Mouse (Mus musculus): Measurements from ENCODE around the gene Sumo2. TPM values are rescaled to one million over a fixed set of nuclear protein-coding genes. Genes with fewer than 3 reads are reported as not detected.
"Not testable (repeated sequence)": the region's sequence is repeated elsewhere in the genome, so short reads cannot be mapped to it uniquely, and the experiment has no call there.

Sumo2 gene
- polyA plus RNA-seq, 1 experiment from 2014 or later: 1,289 TPM

- ATAC-seq (ENCODE audit: insufficient number of reproducible peaks, insufficient read depth, low FRiP score, low TSS enrichment): no peak
- H3K4me2 ChIP-seq (replicated peaks): no peak overlapping the region
- 62% methylated on average over 2 of the region's 2 CpGs for WGBS
Measured at GRCm38 (mm10) chr11:115538045-115538444, 2.0 kb upstream of the Sumo2 start.

GRCm38 (mm10) chr11:115536856-115537568 is 936 bp upstream of the Sumo2 start:
- WGBS: 89% methylated on average over 10 of the region's 10 CpGs
- H3K9ac ChIP-seq: peak overlapping the region; percentile 5; the same call in 1 of the 2 replicates
- H3K27me3 ChIP-seq: no peaks in the 10 kb centered on the region
- peak overlapping the region; percentile 46 for H3K4me2 ChIP-seq (replicated peaks)
- peak overlapping the region; percentile 100 for H3K27ac ChIP-seq
- 0 out of 2 replicates have a peak, but pooled peaks have one; percentile 10 for ATAC-seq (ENCODE audit: insufficient number of reproducible peaks, insufficient read depth, low FRiP score, low TSS enrichment)
- no peaks in the 10 kb centered on the region for H3K9me3 ChIP-seq
- peaks cover 17% of the 10 kb centered on the region for H3K36me3 ChIP-seq
- peaks cover 13% of the 10 kb centered on the region; the same call in 1 of the 2 replicates for H3K4me1 ChIP-seq
- peak overlapping the region; percentile 93 for H3K4me3 ChIP-seq

More at GRCm38 (mm10) chr11:115538045-115538444, 2.0 kb upstream of the Sumo2 start:
- Histone ChIP-seq H3K27ac (no peak overlapping the region), H3K9ac (no peak overlapping the region), H3K27me3 (no peaks in the 10 kb centered on the region), H3K4me3 (no peak overlapping the region), H3K9me3 (no peaks in the 10 kb centered on the region), H3K4me1 (peaks cover 13% of the 10 kb centered on the region; the same call in 1 of the 2 replicates), H3K36me3 (peaks cover 7% of the 10 kb centered on the region)

- Histone ChIP-seq H3K27ac (peak overlapping the region; percentile 100), H3K4me3 (peak overlapping the region; percentile 93), H3K9ac (peak overlapping the region; percentile 98), H3K9me3 (no peaks in the 10 kb centered on the region), H3K4me1 (peaks cover 13% of the 10 kb centered on the region; the same call in 1 of the 2 replicates), H3K4me2 (replicated peaks) (peak overlapping the region; percentile 84), H3K27me3 (no peaks in the 10 kb centered on the region), H3K36me3 (peaks cover 28% of the 10 kb centered on the region)
- peak; percentile 42 for ATAC-seq (ENCODE audit: insufficient number of reproducible peaks, insufficient read depth, low FRiP score, low TSS enrichment)
- 1% methylated on average over 74 of the region's 84 CpGs for WGBS
Measured at GRCm38 (mm10) chr11:115535401-115536037, 557 bp downstream of the Sumo2 start.

- peak overlapping the region; percentile 93 for H3K4me3 ChIP-seq
- H3K36me3 ChIP-seq: peaks cover 34% of the 10 kb centered on the region
- WGBS: 6% methylated on average over 11 of the region's 11 CpGs
- no peak for ATAC-seq (ENCODE audit: insufficient number of reproducible peaks, insufficient read depth, low FRiP score, low TSS enrichment)
- H3K27ac ChIP-seq: peak overlapping the region; percentile 100
- no peaks in the 10 kb centered on the region for H3K27me3 ChIP-seq
- H3K4me1 ChIP-seq: peaks cover 13% of the 10 kb centered on the region; the same call in 1 of the 2 replicates
- H3K9me3 ChIP-seq: no peaks in the 10 kb centered on the region
- H3K4me2 ChIP-seq (replicated peaks): peak overlapping the region; percentile 84
- peak overlapping the region; percentile 98 for H3K9ac ChIP-seq
Measured at GRCm38 (mm10) chr11:115534759-115535371, 1.2 kb downstream of the Sumo2 start.

GRCm38 (mm10) chr11:115526446-115526845 is 9.6 kb downstream of the Sumo2 start:
- H3K27ac ChIP-seq; H3K9ac ChIP-seq; H3K4me2 ChIP-seq (replicated peaks); ATAC-seq (ENCODE audit: insufficient number of reproducible peaks, insufficient read depth, low FRiP score, low TSS enrichment); H3K4me3 ChIP-seq; H3K4me1 ChIP-seq; H3K9me3 ChIP-seq; H3K27me3 ChIP-seq: not testable (repeated sequence)
- WGBS: 77% methylated on average over 3 of the region's 3 CpGs
- H3K36me3 ChIP-seq: peaks cover 71% of the 10 kb centered on the region

- no peak overlapping the region for H3K27ac ChIP-seq
- no peak overlapping the region for H3K4me2 ChIP-seq (replicated peaks)
- H3K9me3 ChIP-seq: no peaks in the 10 kb centered on the region
- peaks cover 47% of the 10 kb centered on the region for H3K36me3 ChIP-seq
- no peak overlapping the region for H3K4me3 ChIP-seq
- 82% methylated on average over 2 of the region's 2 CpGs for whole genome bisulfite sequencing
- no peaks in the 10 kb centered on the region for H3K27me3 ChIP-seq
- no peak overlapping the region for H3K9ac ChIP-seq
- H3K4me1 ChIP-seq: no peaks in the 10 kb centered on the region
- no peak for ATAC-seq (ENCODE audit: insufficient number of reproducible peaks, insufficient read depth, low FRiP score, low TSS enrichment)
Measured at GRCm38 (mm10) chr11:115522703-115523102, 13.4 kb downstream of the Sumo2 start.

- H3K27ac ChIP-seq: no peak overlapping the region
- H3K4me3 ChIP-seq: no peak overlapping the region
- peaks cover 43% of the 10 kb centered on the region for H3K36me3 ChIP-seq
Measured at GRCm38 (mm10) chr11:115522238-115522637, 13.8 kb downstream of the Sumo2 start.

GRCm38 (mm10) chr11:115521080-115521479 is 15.0 kb downstream of the Sumo2 start:
- no peak for ATAC-seq (ENCODE audit: insufficient number of reproducible peaks, insufficient read depth, low FRiP score, low TSS enrichment)
- H3K36me3 ChIP-seq: peaks cover 32% of the 10 kb centered on the region
- H3K9ac ChIP-seq: no peak overlapping the region
- H3K4me1 ChIP-seq: no peaks in the 10 kb centered on the region
- no peaks in the 10 kb centered on the region for H3K27me3 ChIP-seq
- H3K4me3 ChIP-seq: no peak overlapping the region
- H3K9me3 ChIP-seq: no peaks in the 10 kb centered on the region
- H3K27ac ChIP-seq: no peak overlapping the region
- no peak overlapping the region for H3K4me2 ChIP-seq (replicated peaks)
- 82% methylated on average over 4 of the region's 4 CpGs for WGBS

More at GRCm38 (mm10) chr11:115522238-115522637, 13.8 kb downstream of the Sumo2 start:
- no peak overlapping the region for H3K4me2 ChIP-seq (replicated peaks)
- no peaks in the 10 kb centered on the region for H3K9me3 ChIP-seq
- 95% methylated on average over 2 of the region's 2 CpGs for WGBS
- H3K9ac ChIP-seq: no peak overlapping the region
- H3K4me1 ChIP-seq: no peaks in the 10 kb centered on the region
- no peaks in the 10 kb centered on the region for H3K27me3 ChIP-seq
- no peak for ATAC-seq (ENCODE audit: insufficient number of reproducible peaks, insufficient read depth, low FRiP score, low TSS enrichment)

- H3K27ac ChIP-seq: no peak overlapping the region
- ATAC-seq (ENCODE audit: insufficient number of reproducible peaks, insufficient read depth, low FRiP score, low TSS enrichment): no peak
- no peak overlapping the region for H3K4me2 ChIP-seq (replicated peaks)
- 77% methylated on average over 2 of the region's 2 CpGs for WGBS
- no peak overlapping the region for H3K4me3 ChIP-seq
- H3K9ac ChIP-seq: no peak overlapping the region
- no peaks in the 10 kb centered on the region for H3K4me1 ChIP-seq
- no peaks in the 10 kb centered on the region for H3K9me3 ChIP-seq
- peaks cover 23% of the 10 kb centered on the region for H3K36me3 ChIP-seq
- H3K27me3 ChIP-seq: no peaks in the 10 kb centered on the region
Measured at GRCm38 (mm10) chr11:115520218-115520617, 15.9 kb downstream of the Sumo2 start.

- Histone ChIP-seq H3K36me3 (peaks cover 18% of the 10 kb centered on the region), H3K27me3 (no peaks in the 10 kb centered on the region), H3K9me3 (no peaks in the 10 kb centered on the region), H3K27ac (no peak overlapping the region), H3K4me3 (no peak overlapping the region), H3K9ac (no peak overlapping the region), H3K4me2 (replicated peaks) (no peak overlapping the region), H3K4me1 (no peaks in the 10 kb centered on the region)
- ATAC-seq (ENCODE audit: insufficient number of reproducible peaks, insufficient read depth, low FRiP score, low TSS enrichment): no peak
- WGBS: 88% methylated on average over 3 of the region's 3 CpGs
Measured at GRCm38 (mm10) chr11:115519581-115519980, 16.5 kb downstream of the Sumo2 start.

GRCm38 (mm10) chr11:115518693-115519092 is 17.4 kb downstream of the Sumo2 start:
- H3K36me3 ChIP-seq: peaks cover 11% of the 10 kb centered on the region
- H3K9ac ChIP-seq: no peak overlapping the region
- H3K27ac ChIP-seq: no peak overlapping the region
- 67% methylated on average over 9 of the region's 9 CpGs for WGBS
- H3K4me2 ChIP-seq (replicated peaks): no peak overlapping the region
- H3K4me3 ChIP-seq: no peak overlapping the region
- no peaks in the 10 kb centered on the region for H3K9me3 ChIP-seq
- no peaks in the 10 kb centered on the region for H3K27me3 ChIP-seq
- no peaks in the 10 kb centered on the region for H3K4me1 ChIP-seq
- ATAC-seq (ENCODE audit: insufficient number of reproducible peaks, insufficient read depth, low FRiP score, low TSS enrichment): no peak

Data from embryonic facial prominence, embryonic 12.5 days (tissue).